Mouse (Mus musculus) left cerebral cortex, adult 9 months (tissue): ENCODE measurements around the gene Ugt1a7c.
A peak's percentile ranks its signal among the peaks of the same experiment; 100 is the strongest.
"Not testable (repeated sequence)": the region's sequence is repeated elsewhere in the genome, so short reads cannot be mapped to it uniquely, and the experiment has no call there.

Source experiments
- DNase-seq, 2 experiments: peaks; one replicate each; pipeline ENCODE4 v3.0.0; 2022; ENCODE audit warnings: low spot score in 2 of 2

Gene Ugt1a7c

GRCm38 (mm10) chr1:88120550-88120949 lies 25.7 kb downstream of the Ugt1a7c start:
- DNase-seq, result not testable (repeated sequence)

- DNase-seq, result not testable (repeated sequence)
Measured at GRCm38 (mm10) chr1:88121521-88121920, 26.7 kb downstream of the Ugt1a7c start.

DNA sequence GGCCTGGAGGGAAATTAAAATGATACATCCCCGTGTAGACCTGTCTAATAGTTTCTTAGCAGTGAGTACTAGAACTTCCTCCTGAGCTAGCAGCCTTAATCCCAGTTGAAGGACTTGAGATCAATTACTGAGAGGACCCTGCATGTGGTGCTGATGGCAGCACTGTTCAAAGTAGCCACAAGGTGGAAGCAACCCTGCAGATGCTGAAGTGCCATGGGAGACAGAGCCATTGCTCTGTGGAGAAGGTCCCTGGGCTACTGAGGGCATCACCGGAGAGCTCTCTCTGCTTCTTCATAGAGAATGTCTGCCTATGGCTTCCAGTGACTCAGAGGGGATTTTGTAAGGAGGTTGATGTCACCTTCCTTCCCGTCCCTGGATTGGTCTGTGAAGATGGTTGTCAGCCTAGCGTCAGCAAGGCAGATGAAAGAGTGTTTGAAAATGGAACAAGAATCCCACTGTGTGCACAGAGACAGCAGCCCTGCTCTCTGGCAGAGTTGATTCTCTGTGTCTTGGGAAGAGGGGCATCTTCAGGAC lies 31.0 kb downstream of the Ugt1a7c start:
- DNase-seq, result not testable (repeated sequence)

DNA sequence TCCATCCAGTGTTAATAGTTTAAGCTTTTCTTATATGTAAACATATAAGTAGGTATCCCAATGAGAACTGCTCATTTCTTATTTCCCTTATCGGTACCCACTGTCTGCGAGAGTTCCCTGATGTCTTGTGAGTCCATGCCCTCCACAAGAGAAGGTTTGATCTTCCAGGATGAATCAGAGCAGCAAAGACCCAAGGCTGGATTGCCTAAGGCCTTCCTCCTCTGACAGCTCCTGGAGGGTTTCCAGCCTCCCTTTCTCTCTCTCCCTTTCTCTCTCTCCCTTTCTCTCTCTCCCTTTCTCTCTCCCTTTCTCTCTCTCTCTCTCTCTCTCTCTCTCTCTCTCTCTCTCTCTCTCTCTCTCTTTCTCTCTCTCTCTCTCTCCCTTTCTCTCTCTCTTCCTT lies 34.2 kb downstream of the Ugt1a7c start:
- not testable (repeated sequence) for DNase-seq

GRCm38 (mm10) chr1:88130223-88130622 lies 35.4 kb downstream of the Ugt1a7c start:
- DNase-seq, result not testable (repeated sequence)

GRCm38 (mm10) chr1:88133908-88134456 lies 39.1 kb downstream of the Ugt1a7c start:
- no peak for DNase-seq

DNA sequence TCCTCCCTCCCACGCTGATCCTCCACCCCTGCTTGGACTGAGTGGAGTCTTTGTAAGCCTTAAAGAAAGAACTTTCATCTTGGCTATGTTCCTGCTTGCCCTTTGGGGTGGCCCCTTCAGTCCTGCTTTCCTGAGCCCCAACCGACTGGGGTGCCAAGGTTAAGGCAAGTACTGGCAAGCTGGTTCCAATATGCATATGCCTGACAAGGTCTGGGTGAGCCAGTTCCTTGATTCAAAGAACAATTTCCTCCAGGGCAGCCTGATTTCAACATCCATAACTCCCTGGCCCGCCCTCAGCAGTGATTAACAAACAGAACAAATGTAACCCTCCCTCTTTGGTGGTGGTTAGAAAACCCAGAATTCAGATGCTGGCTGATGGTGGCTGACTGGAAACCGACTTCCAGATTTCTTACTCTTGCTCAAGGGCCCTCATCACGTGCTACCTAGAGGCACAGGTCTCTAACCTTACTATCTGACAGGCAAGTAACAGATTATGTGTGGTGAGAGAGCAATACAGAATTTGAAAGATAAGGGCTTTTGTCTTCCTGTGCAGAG lies 39.7 kb downstream of the Ugt1a7c start, which contains the start of gene Ugt1a6a:
TSS of gene Ugt1a6a (plus strand) at position 353 of the 555 bp plus-strand sequence.
- DNase-seq, result peak in 1 of 2 experiments; percentile 19

DNA sequence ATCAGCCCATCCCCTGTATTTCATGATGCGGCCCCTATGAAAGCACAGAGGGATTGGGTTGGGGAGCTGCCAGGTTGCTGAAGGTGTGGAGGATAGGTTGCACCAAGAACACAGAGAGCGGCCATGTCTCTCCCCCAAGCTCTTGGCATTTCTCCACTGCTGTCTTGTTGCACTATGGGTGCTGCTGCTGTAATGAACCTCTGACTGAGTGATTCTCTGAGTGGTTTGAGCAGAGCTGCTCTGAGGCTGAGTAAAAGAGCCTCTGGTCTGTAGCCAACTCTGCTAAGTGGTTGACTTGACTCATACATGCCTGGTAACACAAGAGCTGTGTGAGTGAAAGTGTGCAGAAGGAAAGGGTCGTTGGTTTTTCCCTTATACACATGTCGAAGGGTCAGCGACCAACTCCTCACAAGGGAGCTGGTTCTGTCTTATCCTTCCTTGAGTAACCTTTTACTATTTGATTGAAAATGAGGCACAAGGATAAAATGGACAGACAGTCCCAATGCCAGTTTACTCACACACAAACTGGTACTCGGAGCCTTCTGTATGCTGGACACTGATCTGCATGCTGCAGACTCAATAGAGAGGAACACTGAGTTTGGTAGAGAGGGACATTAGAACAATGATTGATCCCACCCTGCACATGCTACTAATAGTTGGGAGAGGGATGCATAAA lies 40.5 kb downstream of the Ugt1a7c start:
- not testable (repeated sequence) for DNase-seq

DNA sequence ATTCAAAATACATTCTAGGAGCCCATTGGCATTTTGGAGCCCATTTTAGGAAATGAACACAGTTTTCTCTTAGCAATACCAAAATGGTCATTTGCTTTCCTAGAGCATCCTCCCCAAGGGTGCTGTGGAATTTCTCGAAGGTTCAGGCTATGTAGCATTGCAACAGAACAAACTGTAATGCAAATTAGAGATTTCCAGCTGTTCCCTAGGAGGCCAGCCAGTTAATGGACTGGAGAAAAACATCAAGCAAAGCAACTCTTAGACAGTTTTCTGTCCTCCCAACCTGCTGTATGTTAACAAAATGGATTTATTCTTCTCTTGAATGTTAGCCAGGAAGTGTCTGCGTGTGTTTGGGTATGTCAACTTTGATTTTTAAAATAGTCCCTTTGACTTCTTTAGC lies 41.8 kb downstream of the Ugt1a7c start:
- DNase-seq, result no peak

GRCm38 (mm10) chr1:88137264-88137663 lies 42.4 kb downstream of the Ugt1a7c start:
- DNase-seq, result no peak

DNA sequence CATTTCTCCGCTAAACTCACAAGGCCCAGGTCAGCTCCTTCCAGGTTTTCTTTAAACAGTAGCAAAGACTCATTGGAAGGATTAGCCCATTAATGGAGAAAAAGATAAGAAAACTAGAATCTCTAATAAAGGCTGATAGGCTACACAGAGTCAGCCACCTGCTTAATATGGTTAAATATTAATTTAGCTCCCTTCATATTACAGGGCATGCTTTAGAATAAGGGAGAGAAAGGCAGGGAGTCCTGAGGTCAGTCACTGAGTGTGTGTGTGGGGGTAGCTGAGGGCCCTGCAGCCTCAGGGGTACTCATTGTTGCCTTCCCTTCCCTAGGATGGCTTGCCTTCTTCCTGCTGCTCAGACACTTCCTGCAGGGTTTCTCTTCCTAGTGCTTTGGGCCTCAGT lies 43.3 kb downstream of the Ugt1a7c start:
- DNase-seq, result no peak

DNA sequence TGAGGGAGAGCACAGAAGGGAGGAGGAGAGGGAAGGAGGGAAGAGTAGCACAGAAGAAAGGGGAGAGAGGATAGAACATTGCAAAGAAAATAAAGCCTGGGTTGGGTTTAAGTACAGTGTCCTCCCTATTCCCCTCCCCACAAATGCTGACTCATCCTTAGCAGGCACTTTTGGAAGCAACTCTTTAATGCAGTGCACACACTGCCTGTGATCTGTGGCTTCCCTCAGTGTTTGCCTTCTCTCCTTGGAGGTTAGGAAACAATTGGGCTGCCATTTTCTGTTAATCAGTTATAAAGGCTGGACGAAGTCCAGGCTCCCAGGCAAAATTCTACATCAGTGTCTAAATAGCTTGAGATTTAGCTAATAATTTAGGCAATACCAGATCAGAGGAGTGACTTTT lies 45.6 kb downstream of the Ugt1a7c start:
- not testable (repeated sequence) for DNase-seq

GRCm38 (mm10) chr1:88143966-88144675 lies 49.3 kb downstream of the Ugt1a7c start:
- peak in 1 of 2 experiments; percentile 24 for DNase-seq

DNA sequence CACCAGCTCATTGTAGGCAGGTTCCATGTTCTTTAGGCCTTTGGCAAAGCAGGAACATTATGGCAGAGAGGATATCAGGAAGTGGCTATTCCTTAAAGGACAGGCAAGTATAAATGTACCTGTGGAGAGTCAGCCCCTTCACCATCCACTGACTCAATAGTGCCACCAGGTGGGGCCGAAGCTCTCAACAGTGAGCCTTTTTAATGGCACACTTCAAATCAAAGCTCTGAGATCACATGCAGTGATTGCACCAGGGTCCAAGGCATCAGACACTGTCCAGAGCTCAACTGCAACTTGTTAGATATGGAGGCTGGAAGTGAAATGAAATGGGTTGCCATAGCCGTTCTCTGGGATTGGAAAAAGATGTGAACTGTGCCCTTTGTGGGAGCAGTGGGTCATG lies 50.4 kb downstream of the Ugt1a7c start:
- DNase-seq, result not testable (repeated sequence)

DNA sequence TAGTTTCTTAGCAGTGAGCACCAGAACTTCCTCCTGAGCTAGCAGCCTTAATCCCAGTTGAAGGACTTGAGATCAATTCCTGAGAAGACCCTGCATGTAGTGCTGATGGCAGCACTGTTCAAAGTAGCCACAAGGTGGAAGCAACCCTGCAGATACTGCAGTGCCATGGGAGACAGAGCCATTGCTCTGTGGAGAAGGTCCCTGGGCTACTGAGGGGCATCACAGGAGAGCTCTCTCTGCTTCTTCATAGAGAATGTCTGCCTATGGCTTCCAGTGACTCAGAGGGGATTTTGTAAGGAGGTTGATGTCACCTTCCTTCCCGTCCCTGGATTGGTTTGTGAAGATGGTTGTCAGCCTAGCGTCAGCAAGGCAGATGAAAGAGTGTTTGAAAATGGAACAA lies 55.3 kb downstream of the Ugt1a7c start:
- DNase-seq, result not testable (repeated sequence)

GRCm38 (mm10) chr1:88158430-88158829 lies 63.6 kb downstream of the Ugt1a7c start:
- DNase-seq, result no peak

GRCm38 (mm10) chr1:88165711-88166110 lies 70.8 kb downstream of the Ugt1a7c start, which contains the start of gene Ugt1a5:
TSS of gene Ugt1a5 (plus strand) at chr1:88166012.
- no peak for DNase-seq

DNA sequence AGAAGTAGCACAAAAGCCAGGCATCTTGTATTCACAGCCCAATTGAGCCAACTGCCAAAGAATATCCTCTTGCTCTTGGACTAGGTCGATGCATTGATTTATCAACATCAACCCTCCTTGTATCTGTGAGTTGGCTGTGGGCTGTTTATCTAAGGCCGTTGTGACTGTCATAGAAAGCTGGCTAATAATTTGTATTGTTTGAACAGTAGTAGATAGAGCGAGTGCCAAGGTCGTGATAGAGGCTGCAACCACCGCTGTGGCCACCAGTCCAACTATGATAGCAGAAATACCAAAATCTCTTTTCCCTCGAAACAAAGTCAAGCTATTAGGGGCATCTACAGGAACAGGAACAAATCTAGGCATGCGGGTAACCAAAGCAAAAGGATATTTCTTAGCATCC lies 77.3 kb downstream of the Ugt1a7c start:
- DNase-seq, result not testable (repeated sequence)

- DNase-seq, result no peak
Measured at GRCm38 (mm10) chr1:88179657-88180056, 84.8 kb downstream of the Ugt1a7c start.

DNA sequence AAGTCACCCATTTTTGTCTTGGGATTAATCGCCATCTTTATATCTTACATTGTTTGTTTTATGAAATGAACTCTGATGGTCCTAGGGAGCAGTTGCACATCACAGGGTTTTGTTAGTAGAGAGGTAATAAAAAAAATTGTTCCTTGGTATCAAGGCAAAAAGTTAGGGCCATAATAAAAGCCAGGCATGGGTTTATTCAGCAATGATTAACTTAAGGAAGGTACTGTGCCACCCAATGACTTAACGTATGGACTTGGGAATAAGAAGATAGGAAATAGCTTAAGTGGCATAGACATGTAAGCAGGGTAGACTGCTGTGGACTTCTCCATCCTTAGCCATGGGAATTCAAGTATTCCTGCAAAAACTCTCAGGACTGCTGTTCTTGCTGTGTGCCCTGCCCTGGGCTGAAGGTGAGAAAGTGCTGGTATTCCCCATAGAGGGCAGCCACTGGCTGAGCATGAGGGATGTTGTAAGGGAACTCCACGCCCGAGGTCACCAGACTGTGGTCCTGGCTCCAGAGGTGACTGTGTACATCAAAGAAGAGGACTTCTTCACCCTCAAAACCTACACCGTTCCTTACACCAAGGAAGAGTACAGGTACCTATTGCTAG lies 91.6 kb downstream of the Ugt1a7c start:
- DNase-seq, result no peak

DNA sequence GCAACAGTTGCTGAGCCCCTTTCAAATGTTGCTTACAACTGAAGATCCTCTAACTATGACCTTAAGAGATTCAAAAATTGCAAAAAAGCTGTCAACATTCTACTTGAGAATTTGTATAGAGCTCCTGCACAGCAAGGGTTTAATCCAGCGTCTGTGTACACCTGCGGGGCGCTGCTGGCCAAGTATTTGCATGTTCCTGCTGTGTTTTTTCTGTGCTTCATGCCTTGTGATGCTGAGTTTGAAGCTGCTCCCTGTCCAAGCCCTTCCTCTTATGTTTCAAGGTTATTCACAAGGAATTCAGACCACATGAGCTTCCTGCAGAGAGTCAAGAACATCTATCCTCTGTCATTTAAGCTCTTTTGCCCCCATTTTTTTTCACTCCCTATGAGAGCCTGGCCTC lies 97.3 kb downstream of the Ugt1a7c start:
- no peak for DNase-seq

GRCm38 (mm10) chr1:88195687-88196086 lies 100.8 kb downstream of the Ugt1a7c start:
- DNase-seq, result no peak
